Comparison of ENCODE assay signal across 9 mouse cellular contexts in the genomic region with DNA sequence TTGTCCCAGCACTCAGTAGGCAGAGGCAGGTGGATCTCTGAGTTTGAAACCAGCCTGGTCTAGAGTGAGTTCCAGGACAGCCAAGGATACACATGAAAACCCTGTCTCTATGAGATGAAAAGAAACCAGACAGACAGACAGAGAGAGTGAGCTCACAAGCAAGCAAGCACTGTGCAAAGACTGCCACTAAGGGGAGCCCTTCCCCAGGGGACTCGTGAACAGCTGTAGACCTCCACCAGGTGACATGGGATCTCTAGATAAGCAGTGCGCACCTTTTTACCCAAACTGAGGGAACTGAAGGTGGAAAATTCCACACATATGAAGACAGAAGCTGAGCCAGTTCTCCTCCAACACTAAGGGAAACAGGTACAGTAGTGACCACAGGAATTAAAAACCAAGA. TPM values are rescaled to one million over a fixed set of nuclear protein-coding genes. Genes with fewer than 3 reads are reported as not detected.
A peak's percentile ranks its signal among the peaks of the same experiment; 100 is the strongest.
DNase-seq lines count a peak whose midpoint lies in the region; ATAC-seq and TF ChIP-seq lines count a peak whose summit lies in the region.
"Had no signal": no experiment of that assay in that cellular context is flagged by ENCODE, and none has a peak within 500 bp of the region (broad histone marks: within the 10 kb centered on the region; RNA-seq: fewer than 3 reads in every experiment).

No protein-coding gene starts in this region.

- no peak overlapping the region for H3K27ac ChIP-seq in gastrocnemius, adult 2 months
- H3K27ac ChIP-seq in liver, postnatal 0 days (ENCODE audit: low read depth) = no peak overlapping the region
- no peak overlapping the region for H3K27ac ChIP-seq in forebrain, embryonic 11.5 days (ENCODE audit: low read depth, low read length)

- peaks cover 51% of the 10 kb centered on the region for H3K36me3 ChIP-seq in liver, postnatal 0 days (replicated peaks; ENCODE audit: insufficient read depth, low read length)
- H3K36me3 ChIP-seq in forebrain, embryonic 11.5 days (ENCODE audit: control insufficient read depth, insufficient read depth, low read length) = peaks cover 8% of the 10 kb centered on the region; the same call in 1 of the 2 replicates

- no peak overlapping the region for H3K4me2 ChIP-seq in liver, postnatal 0 days (ENCODE audit: low read depth, low read length)
- H3K4me2 ChIP-seq in forebrain, embryonic 11.5 days (ENCODE audit: low read depth, low read length, severe bottlenecking) = no peak overlapping the region

- TF ChIP-seq EP300 in liver, postnatal 0 days (IDR thresholded peaks at IDR 0.05; ENCODE audit: low read depth) = no peak

- H3K4me1 ChIP-seq in liver, postnatal 0 days (ENCODE audit: insufficient read depth) = no peaks in the 10 kb centered on the region
- no peaks in the 10 kb centered on the region for H3K4me1 ChIP-seq in forebrain, embryonic 11.5 days (replicated peaks; ENCODE audit: control insufficient read depth, insufficient read depth, low read length)

- DNase-seq in gastrocnemius, adult 2 months = no peak
- no peak for DNase-seq in gastrocnemius, postnatal 4 days (ENCODE audit: low spot score in 2 of 2)
- DNase-seq in A20 (ENCODE audit: low read depth, low spot score) = peak; percentile 54
- peak; percentile 55 for DNase-seq in adrenal gland, postnatal 14 days
- peak; percentile 52 for DNase-seq in liver, postnatal 0 days
- no peak for DNase-seq in ovary, adult 18-20 months (ENCODE audit: low spot score)
- DNase-seq in layer of hippocampus, adult 11-12 months (ENCODE audit: low spot score) = no peak
- no peak for DNase-seq in forebrain, embryonic 11.5 days (ENCODE audit: low spot score)

- no peak overlapping the region for H3K9ac ChIP-seq in liver, postnatal 0 days (replicated peaks)
- no peak overlapping the region for H3K9ac ChIP-seq in forebrain, embryonic 11.5 days (ENCODE audit: low read length)

- 0 out of 2 replicates have a peak, but pooled peaks have one; percentile 43 for ATAC-seq in liver, postnatal 0 days
- no peak for ATAC-seq in forebrain, embryonic 11.5 days (replicated peaks; ENCODE audit: low FRiP score)
- ATAC-seq: forebrain, embryonic 14.5 days had no signal

- intact Hi-C loops in gastrocnemius, adult 2 months (cut with DNase I) = no loop called here

- H3K4me3 ChIP-seq in gastrocnemius, adult 2 months = no peak overlapping the region
- H3K4me3 ChIP-seq in liver, postnatal 0 days (ENCODE audit: low read depth, low read length) = no peak overlapping the region
- no peak overlapping the region for H3K4me3 ChIP-seq in forebrain, embryonic 11.5 days (ENCODE audit: low read depth, low read length)

- H3K27me3 ChIP-seq in liver, postnatal 0 days (ENCODE audit: insufficient read depth, low read length) = no peaks in the 10 kb centered on the region
- no peaks in the 10 kb centered on the region for H3K27me3 ChIP-seq in forebrain, embryonic 11.5 days (ENCODE audit: control insufficient read depth, insufficient read depth, low read length)

- peak; percentile 51 for TF ChIP-seq CTCF in gastrocnemius, adult 2 months (IDR thresholded peaks at IDR 0.05)
- TF ChIP-seq CTCF in liver, postnatal 0 days (IDR thresholded peaks at IDR 0.05; ENCODE audit: low read depth) = peak; percentile 69

- WGBS in liver, postnatal 0 days (ENCODE audit: insufficient replicate concordance) = 60% methylated on average over 2 of the region's 2 CpGs
- WGBS in forebrain, embryonic 11.5 days = 85% methylated on average over 2 of the region's 2 CpGs

- H3K9me3 ChIP-seq in liver, postnatal 0 days (ENCODE audit: low read length) = no peaks in the 10 kb centered on the region
- H3K9me3 ChIP-seq in forebrain, embryonic 11.5 days (ENCODE audit: control insufficient read depth, low read length) = no peaks in the 10 kb centered on the region

RNA-seq across cellular contexts. Expression of gene Thoc3, which starts 11.6 kb away (rescaled TPM):
- total RNA-seq in gastrocnemius, adult 2 months (2021) = 10 to 100 TPM; 14.7 to 16.5 TPM
- total RNA-seq in gastrocnemius, postnatal 4 days (2021) = 10 to 100 TPM; 28.0 to 29.7 TPM
- total RNA-seq in adrenal gland, postnatal 14 days (2021) = 46.3 and 53.7 TPM in 2 replicates
- 32.8 and 37.4 TPM in 2 replicates for polyA plus RNA-seq in liver, postnatal 0 days (2015; fragmentation: Nextera tagmentation; extraction: Ambion mirVana)
- 146 and 152 TPM in 2 replicates for polyA plus RNA-seq in forebrain, embryonic 11.5 days (2014; fragmentation: Nextera tagmentation; extraction: Ambion mirVana)

RNA-seq across cellular contexts. Expression of gene Simc1, which starts 46.5 kb away (rescaled TPM):
- total RNA-seq in gastrocnemius, adult 2 months (2021) = 1 to 10 TPM; 2.6 to 3.6 TPM
- total RNA-seq in gastrocnemius, postnatal 4 days (2021) = 1 to 10 TPM; 8.0 to 8.2 TPM
- total RNA-seq in adrenal gland, postnatal 14 days (2021) = 12.2 and 12.7 TPM in 2 replicates
- 1.5 TPM in 2 replicates for polyA plus RNA-seq in liver, postnatal 0 days (2015; fragmentation: Nextera tagmentation; extraction: Ambion mirVana)
- polyA plus RNA-seq in forebrain, embryonic 11.5 days (2014; fragmentation: Nextera tagmentation; extraction: Ambion mirVana) = 18.6 and 20.3 TPM in 2 replicates

Comparison
In these comparisons a context has a peak if more than half of its experiments do, and no peak if none do; other contexts are left out.
1. DNase-seq: peak in A20 (single experiment), adrenal gland, postnatal 14 days (single experiment) and liver, postnatal 0 days (single experiment); none in gastrocnemius, adult 2 months (single experiment), gastrocnemius, postnatal 4 days (0 of 2), ovary, adult 18-20 months (single experiment), layer of hippocampus, adult 11-12 months (single experiment) and forebrain, embryonic 11.5 days (single experiment).